Mouse (Mus musculus) C2C12 (cell line): ENCODE results near the gene Ero1l. TPM values are rescaled to one million over a fixed set of nuclear protein-coding genes. Genes with fewer than 3 reads are reported as not detected.

ENCODE experiments used
- H3K27me3 ChIP-seq: one replicate; pipeline ENCODE4 v1.6.1; 2011; ENCODE audit not compliant: control insufficient read depth, insufficient read depth, insufficient read length
- H3K36me3 ChIP-seq: one replicate; pipeline ENCODE4 v1.6.1; 2011; ENCODE audit not compliant: control insufficient read depth, insufficient read depth
- H3K4me3 ChIP-seq: one replicate; pipeline ENCODE4 v1.5.1; 2011; ENCODE audit warnings: mild to moderate bottlenecking, control low read depth; ENCODE audit not compliant: poor library complexity, insufficient read depth, severe bottlenecking
- H3K79me2 ChIP-seq: one replicate; pipeline ENCODE4 v1.6.1; 2011; ENCODE audit not compliant: control insufficient read depth, insufficient read depth
- H3K79me3 ChIP-seq: one replicate; pipeline ENCODE4 v1.6.1; 2011; ENCODE audit warnings: low read depth, control low read depth
- H3ac ChIP-seq: one replicate; pipeline ENCODE3; 2011; ENCODE audit warnings: low read depth; ENCODE audit not compliant: control insufficient read depth, insufficient read length
- CEBPB ChIP-seq: IDR thresholded peaks from one replicate; pipeline ENCODE4 v1.6.1; 2011; ENCODE audit warnings: low read depth, mild to moderate bottlenecking, control low read depth, moderate library complexity
- CTCF ChIP-seq: IDR thresholded peaks from one replicate; pipeline ENCODE4 v1.5.1; 2011; ENCODE audit not compliant: control insufficient read depth, insufficient read depth, insufficient read length
- FOSL1 ChIP-seq: IDR thresholded peaks from one replicate; pipeline ENCODE4 v1.8.0; 2011; ENCODE audit warnings: mild to moderate bottlenecking, low read length; ENCODE audit not compliant: poor library complexity, insufficient read depth, severe bottlenecking
- MAX ChIP-seq: IDR thresholded peaks from one replicate; pipeline ENCODE4 v1.6.1; 2011; ENCODE audit warnings: mild to moderate bottlenecking, control low read depth
- MYOD1 ChIP-seq: IDR thresholded peaks from one replicate; pipeline ENCODE4 v1.6.1; 2011; ENCODE audit warnings: low read depth; ENCODE audit not compliant: control insufficient read depth, insufficient read length
- MYOG ChIP-seq: IDR thresholded peaks from one replicate; pipeline ENCODE4 v1.6.1; 2011; ENCODE audit not compliant: control insufficient read depth, insufficient read length; ENCODE audit errors: extremely low read depth
- USF1 ChIP-seq: IDR thresholded peaks from one replicate; pipeline ENCODE4 v1.6.1; 2011; ENCODE audit warnings: low read depth, mild to moderate bottlenecking, control low read depth, moderate library complexity
- polyA plus RNA-seq: library from polyadenylated mRNA; unstranded; fragments of >200 nt; fragmentation: generic; extraction: Trizol; gene quantifications from one replicate; pipeline ENCODE4 v1.2.1, GENCODE M21; 2012; ENCODE audit warnings: missing spikeins

Ero1l gene
- polyA plus RNA-seq, 1 experiment = 9.0 TPM

- peaks cover 38% of the 10 kb centered on the region for H3K79me3 ChIP-seq
- no peaks in the 10 kb centered on the region for H3K27me3 ChIP-seq
- no peak overlapping the region for H3ac ChIP-seq
- H3K4me3 ChIP-seq = peak overlapping the region; percentile 85
- H3K36me3 ChIP-seq = peaks cover 29% of the 10 kb centered on the region
- peaks cover 46% of the 10 kb centered on the region for H3K79me2 ChIP-seq
- no peak for TF ChIP-seq USF1
Measured at GRCm38 (mm10) chr14:45329018-45329588, 10.5 kb upstream of the Ero1l start.

GRCm38 (mm10) chr14:45328072-45328713 is 9.6 kb upstream of the Ero1l start:
- Histone ChIP-seq H3K27me3 (no peaks in the 10 kb centered on the region), H3K4me3 (no peak overlapping the region), H3K79me3 (peaks cover 31% of the 10 kb centered on the region), H3K36me3 (peaks cover 20% of the 10 kb centered on the region), H3K79me2 (peaks cover 37% of the 10 kb centered on the region), H3ac (no peak overlapping the region)
- TF ChIP-seq MYOG = no peak
- TF ChIP-seq MYOD1 = no peak
- TF ChIP-seq CTCF = no peak
- no peak for TF ChIP-seq CEBPB
- no peak for TF ChIP-seq USF1
- no peak for TF ChIP-seq MAX
- no peak for TF ChIP-seq FOSL1

- no peaks in the 10 kb centered on the region for H3K27me3 ChIP-seq
- peaks cover 9% of the 10 kb centered on the region for H3K79me3 ChIP-seq
- no peaks in the 10 kb centered on the region for H3K36me3 ChIP-seq
- peaks cover 10% of the 10 kb centered on the region for H3K79me2 ChIP-seq
- TF ChIP-seq CEBPB (peak; percentile 83), CTCF (no peak), MYOG (no peak)
- H3K4me3 ChIP-seq = no peak overlapping the region
- no peak overlapping the region for H3ac ChIP-seq
Measured at GRCm38 (mm10) chr14:45325471-45325870, 6.9 kb upstream of the Ero1l start.

DNA sequence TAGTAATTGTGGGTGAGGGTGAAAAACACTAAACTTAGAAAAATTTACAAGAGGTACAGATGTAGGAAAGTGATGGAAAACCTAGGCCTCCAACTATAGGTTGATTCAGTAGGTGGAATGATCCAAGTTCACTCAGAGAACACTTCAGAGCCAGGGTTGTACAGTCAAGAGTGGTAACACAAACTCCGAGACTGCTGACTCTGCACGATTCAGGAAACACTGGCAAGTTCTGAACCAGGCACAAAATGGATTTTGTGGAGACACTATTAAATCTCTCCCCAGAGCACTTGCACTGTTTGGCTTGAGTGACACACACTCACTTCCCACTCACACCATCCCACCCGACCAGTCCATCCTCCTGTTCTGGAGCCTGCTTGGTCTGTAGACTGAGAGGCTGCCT is 4.7 kb upstream of the Ero1l start:
- H3K79me2 ChIP-seq = no peaks in the 10 kb centered on the region
- H3ac ChIP-seq = no peak overlapping the region
- no peak overlapping the region for H3K4me3 ChIP-seq
- H3K36me3 ChIP-seq = no peaks in the 10 kb centered on the region
- H3K79me3 ChIP-seq = no peaks in the 10 kb centered on the region
- TF ChIP-seq CTCF = no peak
- TF ChIP-seq FOSL1 = no peak
- no peak for TF ChIP-seq MYOD1
- no peak for TF ChIP-seq USF1
- no peak for TF ChIP-seq CEBPB
- TF ChIP-seq MYOG = no peak
- TF ChIP-seq MAX = no peak
- no peaks in the 10 kb centered on the region for H3K27me3 ChIP-seq

GRCm38 (mm10) chr14:45322450-45322849 is 3.9 kb upstream of the Ero1l start:
- Histone ChIP-seq H3K36me3 (no peaks in the 10 kb centered on the region), H3K4me3 (no peak overlapping the region), H3K79me3 (peaks cover 5% of the 10 kb centered on the region), H3K27me3 (no peaks in the 10 kb centered on the region), H3ac (no peak overlapping the region), H3K79me2 (peaks cover 8% of the 10 kb centered on the region)
- TF ChIP-seq MAX = no peak
- TF ChIP-seq USF1 = no peak
- TF ChIP-seq MYOD1 = no peak
- TF ChIP-seq FOSL1 = no peak
- no peak for TF ChIP-seq CEBPB
- TF ChIP-seq CTCF = no peak
- no peak for TF ChIP-seq MYOG

DNA sequence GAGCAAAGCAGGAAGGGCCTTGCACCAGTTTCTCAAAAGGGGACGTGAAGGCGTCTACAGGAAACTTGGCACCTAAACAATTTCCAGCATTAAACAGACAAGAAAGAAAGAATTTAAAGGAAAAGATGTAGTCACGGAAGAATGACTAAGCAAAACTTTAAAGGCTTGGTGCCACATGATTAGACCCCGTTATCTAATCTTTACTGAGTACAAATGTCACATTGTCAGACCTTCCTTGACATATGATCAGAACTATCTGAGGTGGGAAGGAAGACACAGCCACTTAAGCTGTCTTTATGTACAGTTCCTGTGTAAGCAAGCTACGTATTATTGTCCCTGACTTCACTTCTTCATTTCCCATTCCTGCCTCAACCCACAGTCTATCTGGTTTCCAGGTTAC is 3.1 kb upstream of the Ero1l start:
- Histone ChIP-seq H3K4me3 (no peak overlapping the region), H3K79me2 (peaks cover 16% of the 10 kb centered on the region), H3ac (no peak overlapping the region), H3K36me3 (no peaks in the 10 kb centered on the region), H3K27me3 (no peaks in the 10 kb centered on the region), H3K79me3 (peaks cover 13% of the 10 kb centered on the region)
- TF ChIP-seq CTCF (no peak), MAX (no peak), CEBPB (no peak), FOSL1 (no peak), USF1 (no peak), MYOD1 (no peak), MYOG (no peak)
